Mouse (Mus musculus) embryonic stem cell, embryonic (primary cell): ENCODE measurements around the gene Zc3h4.

Experiments
- CTCF ChIA-PET, 4 experiments: fragments of 300-600 bp in 2 of 4; fragments of 350-600 bp in 2 of 4; sonication (Branson Sonifier 250); formaldehyde crosslinking; loops; one replicate each; lab custom pipeline; 2022; ENCODE audit warnings: inconsistent platforms in 2 of 4; lab: Charles Lee
- POLR2A ChIA-PET, 4 experiments: fragments of 300-600 bp in 2 of 4; fragments of 350-600 bp in 2 of 4; sonication (Branson Sonifier 250); formaldehyde crosslinking; loops; one replicate each; lab custom pipeline; 2022; ENCODE audit warnings: antibody characterized with exemption in 4 of 4, inconsistent platforms in 1 of 4; lab: Charles Lee

The Zc3h4 gene

DNA sequence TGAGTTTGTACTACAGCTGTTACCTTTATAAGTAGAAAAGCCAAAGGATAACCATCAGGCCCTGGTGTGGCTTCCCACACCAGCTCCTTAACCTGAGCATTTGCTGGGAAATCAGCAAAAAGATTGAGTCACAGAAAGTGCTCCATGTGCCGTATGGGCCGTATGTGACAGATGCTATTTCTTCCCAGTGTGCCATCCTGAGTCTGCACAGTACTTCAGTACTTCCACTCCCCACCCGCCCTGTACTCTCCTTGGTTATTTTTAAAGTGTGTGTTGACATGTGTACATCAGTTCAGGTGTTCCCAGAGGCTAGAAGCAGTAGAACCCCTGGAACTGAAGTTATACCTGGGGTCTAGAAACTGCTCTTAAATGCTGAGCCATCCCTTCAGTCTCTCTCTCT lies 6.3 kb downstream of the Zc3h4 start:
- CTCF ChIA-PET = interaction anchor here (0.5 to 1.7 kb wide), 7 partner anchors 9 to 96 kb away, joined by 3 to 6 read pairs (median 3); no protein-coding TSS in a partner anchor
- POLR2A ChIA-PET = interaction anchor here in 3 of 4 experiments (0.6 to 14.8 kb wide), 21 partner anchors 6 to 378 kb away, joined by 3 to 303 read pairs (median 6); partner anchors contain the start of genes Sae1 (in 2 of the 3), Inafm1 (in 1 of the 3) and Tmem160 (in 1 of the 3)

DNA sequence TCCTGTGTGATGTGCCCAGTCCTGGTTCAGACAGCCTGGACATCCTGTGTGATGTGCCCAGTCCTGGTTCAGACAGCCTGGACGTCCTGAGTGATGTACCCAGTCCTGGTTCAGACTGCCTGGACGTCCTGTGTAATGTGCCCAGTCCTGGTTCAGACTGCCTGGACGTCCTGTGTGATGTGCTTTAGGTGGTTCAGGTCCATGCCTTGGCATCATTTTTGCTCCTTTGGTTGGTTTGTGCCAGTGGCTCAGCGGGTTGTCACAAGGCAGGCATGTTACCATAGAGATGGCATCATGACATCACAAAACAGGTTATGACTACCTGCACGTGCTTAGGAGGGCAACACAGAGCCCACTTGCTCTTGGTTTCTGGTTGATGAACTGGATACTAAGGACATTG lies 10.4 kb downstream of the Zc3h4 start:
- ChIA-PET POLR2A (interaction anchor here in 2 of 4 experiments (1.0 to 13.7 kb wide), 5 partner anchors 8 to 79 kb away, joined by 3 to 303 read pairs (median 7); partner anchors contain the start of gene Zc3h4 (in 2 of the 2)), CTCF (interaction anchor here in 1 of 4 experiments (0.5 kb wide), 1 partner anchor 148 kb away, joined by 4 read pairs; no protein-coding TSS in a partner anchor)

DNA sequence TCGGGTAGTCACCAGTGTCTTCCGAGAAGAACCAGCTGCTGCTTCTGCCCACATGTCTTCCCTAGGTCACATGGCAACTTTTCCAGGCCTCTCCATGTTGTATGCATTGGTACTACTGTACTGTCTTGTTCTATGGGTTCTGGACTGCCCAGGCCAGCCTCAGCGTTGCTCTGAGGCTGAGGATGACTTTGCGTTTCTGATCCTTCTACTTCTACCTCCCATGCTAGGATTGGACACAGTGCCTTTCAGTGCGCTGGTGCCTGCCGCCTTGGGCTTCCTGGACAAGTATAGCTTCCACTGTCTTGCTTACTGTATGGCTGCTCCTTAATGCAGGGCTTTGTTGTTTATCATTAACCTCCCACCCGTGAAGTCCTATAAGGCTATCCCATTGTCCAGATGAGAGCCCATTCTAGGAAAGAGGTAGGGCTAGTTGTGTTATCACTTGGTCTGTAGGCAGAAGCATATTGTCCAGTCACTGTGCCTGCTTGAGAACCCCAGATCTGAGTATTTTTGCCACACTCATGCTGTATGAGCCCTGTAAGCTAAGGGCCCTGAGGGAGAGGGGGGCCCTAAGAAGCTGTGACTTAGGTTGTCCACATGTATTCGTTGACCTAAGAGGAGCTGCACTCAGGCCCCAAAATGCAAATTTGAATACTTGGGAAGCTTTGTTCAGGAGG lies 11.6 kb downstream of the Zc3h4 start:
- CTCF ChIA-PET = interaction anchor here in 2 of 4 experiments (0.7 to 2.3 kb wide), 4 partner anchors 13 to 118 kb away, joined by 4 to 6 read pairs (median 4); no protein-coding TSS in a partner anchor

DNA sequence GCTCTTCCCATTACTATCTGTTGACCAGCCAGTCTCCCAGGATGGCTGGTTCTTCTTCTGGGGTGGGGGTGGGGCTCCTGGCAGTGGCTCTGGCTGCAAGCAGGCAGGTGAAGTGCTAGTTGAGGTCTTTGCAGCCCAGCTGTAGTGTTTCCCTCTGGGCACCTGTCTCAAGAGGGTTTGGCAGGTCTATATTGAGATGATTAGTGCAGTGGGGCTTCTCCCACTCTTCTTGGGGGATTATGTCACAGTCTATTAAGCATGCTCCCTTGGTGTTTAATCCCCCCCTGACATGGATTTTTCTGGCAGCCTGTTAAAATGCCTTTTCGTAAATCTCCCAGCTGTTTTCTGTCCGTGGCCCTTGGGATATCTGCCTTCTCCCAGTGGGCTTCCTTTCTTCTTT lies 12.2 kb downstream of the Zc3h4 start:
- POLR2A ChIA-PET = interaction anchor here in 2 of 4 experiments (0.6 to 13.7 kb wide), 21 partner anchors 9 to 154 kb away, joined by 3 to 303 read pairs (median 5); partner anchors contain the start of gene Zc3h4 (in 2 of the 2)
- CTCF ChIA-PET = interaction anchor here in 3 of 4 experiments (0.6 to 2.3 kb wide), 5 partner anchors 13 to 149 kb away, joined by 3 to 6 read pairs (median 4); no protein-coding TSS in a partner anchor

More for the DNA sequence above, 11.6 kb downstream of the Zc3h4 start:
- POLR2A ChIA-PET = interaction anchor here in 2 of 4 experiments (0.6 to 13.7 kb wide), 25 partner anchors 9 to 196 kb away, joined by 3 to 303 read pairs (median 4); partner anchors contain the start of gene Zc3h4 (in 2 of the 2)

DNA sequence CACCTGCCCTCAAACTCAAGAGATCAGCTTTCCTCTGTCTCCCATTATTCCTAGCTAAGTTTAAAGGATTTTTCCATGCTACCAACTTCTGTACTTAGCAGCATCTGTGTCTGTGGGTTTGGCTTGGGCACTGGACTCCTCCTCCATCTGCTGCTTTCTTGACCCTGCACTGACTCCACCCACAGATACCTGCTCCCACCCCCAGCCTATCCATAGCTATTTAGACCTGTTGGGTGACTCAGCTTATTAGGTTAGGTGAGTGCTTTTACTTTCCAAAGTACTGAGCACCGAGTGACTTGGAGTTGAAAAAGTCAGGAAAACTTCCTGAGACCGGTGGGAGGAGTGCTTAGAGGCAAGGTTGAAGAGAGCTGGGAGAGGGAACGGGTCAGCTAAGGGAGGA lies 14.7 kb downstream of the Zc3h4 start:
- POLR2A ChIA-PET = interaction anchor here (0.7 to 13.7 kb wide), 30 partner anchors 8 to 366 kb away, joined by 3 to 303 read pairs (median 4); partner anchors contain the start of genes Zc3h4 (in 2 of the 4), Inafm1 (in 1 of the 4) and Tmem160 (in 1 of the 4)
- CTCF ChIA-PET = interaction anchor here (0.5 to 2.5 kb wide), 11 partner anchors 9 to 297 kb away, joined by 3 to 13 read pairs (median 5); no protein-coding TSS in a partner anchor

DNA sequence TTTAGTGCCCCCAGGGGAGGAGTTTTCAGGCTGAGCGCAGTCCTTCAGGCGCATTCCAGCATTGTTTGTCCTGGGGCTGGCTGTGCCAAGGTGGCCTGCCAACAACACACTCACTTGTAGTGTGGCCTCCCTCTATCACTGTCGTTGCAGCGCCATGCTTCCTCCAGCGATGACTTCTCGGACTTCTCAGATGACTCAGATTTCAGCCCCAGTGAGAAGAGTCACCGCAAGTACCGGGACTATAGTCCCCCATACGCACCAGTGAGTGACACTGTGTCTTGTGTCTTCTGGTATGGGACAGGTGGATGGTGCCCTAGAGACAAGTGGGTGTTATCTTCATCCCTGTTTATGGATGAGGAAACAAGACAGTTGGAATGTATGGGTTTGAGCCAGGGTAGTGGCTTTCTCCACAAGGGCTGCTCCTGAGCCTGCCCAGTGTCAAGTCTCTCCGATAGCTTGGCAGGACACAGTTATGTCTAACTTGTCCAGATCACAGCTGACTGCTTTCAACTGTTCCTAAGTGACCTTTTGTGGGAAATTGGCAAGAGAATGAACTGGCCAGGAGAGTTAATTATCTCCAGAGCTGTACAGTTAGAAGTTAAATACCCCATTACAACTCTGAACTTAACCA lies 16.5 kb downstream of the Zc3h4 start:
- ChIA-PET CTCF (interaction anchor here in 2 of 4 experiments (0.6 to 1.6 kb wide), 2 partner anchors 9 to 122 kb away, joined by 4 to 7 read pairs; no protein-coding TSS in a partner anchor), POLR2A (interaction anchor here in 3 of 4 experiments (0.5 to 13.7 kb wide), 7 partner anchors 9 to 502 kb away, joined by 3 to 303 read pairs (median 15); partner anchors contain the start of genes Zc3h4 (in 2 of the 3) and Inafm1 (in 1 of the 3))

DNA sequence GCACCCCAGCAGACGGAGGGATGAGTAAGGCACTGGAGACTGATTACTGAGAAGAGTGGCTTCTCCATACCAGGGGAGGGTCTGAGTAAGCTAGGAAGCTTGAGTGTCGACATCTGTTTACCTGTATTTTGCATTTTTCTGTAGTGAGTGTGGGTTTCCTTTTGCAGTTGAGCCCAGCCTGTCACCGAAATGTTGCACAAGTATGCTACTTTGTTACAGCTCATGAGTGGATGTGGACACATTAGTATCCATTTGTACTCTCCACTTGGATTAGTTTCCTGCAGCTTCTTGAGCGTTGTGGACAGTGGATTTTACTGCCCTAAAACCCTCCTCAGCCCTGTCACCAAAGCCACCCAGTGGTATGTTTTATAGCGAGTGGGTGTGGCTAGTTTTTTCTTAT lies 18.0 kb downstream of the Zc3h4 start:
- ChIA-PET POLR2A (interaction anchor here in 2 of 4 experiments (0.5 to 13.7 kb wide), 6 partner anchors 14 to 133 kb away, joined by 3 to 303 read pairs (median 3); partner anchors contain the start of genes Zc3h4 (in 2 of the 2) and Ccdc9 (in 1 of the 2)), CTCF (no interaction called here)

DNA sequence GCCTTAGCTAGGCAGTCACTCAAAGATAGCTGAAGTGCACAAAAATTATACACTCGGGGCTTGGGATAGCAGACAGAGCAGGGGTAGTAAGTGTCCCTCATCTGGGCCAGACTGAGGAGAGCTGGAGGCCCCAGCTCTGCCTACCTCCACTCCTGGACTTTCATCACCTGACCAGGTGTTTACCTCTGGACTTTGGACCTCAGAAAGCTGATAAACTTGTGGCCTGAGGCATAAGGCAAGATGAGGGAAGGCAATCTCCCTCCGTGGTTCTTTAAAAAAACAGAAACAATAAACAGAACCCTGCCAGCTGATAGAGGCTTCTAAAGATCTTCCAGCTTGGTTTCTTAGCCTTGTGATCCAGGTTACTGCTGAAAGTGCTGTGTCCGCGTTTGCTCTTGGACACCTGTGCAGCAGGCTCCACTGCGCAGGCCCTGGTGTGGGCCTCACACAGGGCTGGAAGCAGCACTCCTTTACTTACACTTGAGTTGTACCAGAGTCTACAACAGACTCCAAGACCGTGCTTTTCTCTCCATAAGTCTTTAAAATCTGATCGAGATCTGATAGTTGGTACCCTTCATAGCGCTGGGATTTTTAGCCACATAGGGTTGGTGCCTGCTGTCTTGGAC lies 19.9 kb downstream of the Zc3h4 start:
- ChIA-PET POLR2A (interaction anchor here in 2 of 4 experiments (1.0 to 13.7 kb wide), 10 partner anchors 8 to 33 kb away, joined by 3 to 303 read pairs (median 4); partner anchors contain the start of genes Zc3h4 (in 2 of the 2) and Sae1 (in 1 of the 2)), CTCF (no interaction called here)

DNA sequence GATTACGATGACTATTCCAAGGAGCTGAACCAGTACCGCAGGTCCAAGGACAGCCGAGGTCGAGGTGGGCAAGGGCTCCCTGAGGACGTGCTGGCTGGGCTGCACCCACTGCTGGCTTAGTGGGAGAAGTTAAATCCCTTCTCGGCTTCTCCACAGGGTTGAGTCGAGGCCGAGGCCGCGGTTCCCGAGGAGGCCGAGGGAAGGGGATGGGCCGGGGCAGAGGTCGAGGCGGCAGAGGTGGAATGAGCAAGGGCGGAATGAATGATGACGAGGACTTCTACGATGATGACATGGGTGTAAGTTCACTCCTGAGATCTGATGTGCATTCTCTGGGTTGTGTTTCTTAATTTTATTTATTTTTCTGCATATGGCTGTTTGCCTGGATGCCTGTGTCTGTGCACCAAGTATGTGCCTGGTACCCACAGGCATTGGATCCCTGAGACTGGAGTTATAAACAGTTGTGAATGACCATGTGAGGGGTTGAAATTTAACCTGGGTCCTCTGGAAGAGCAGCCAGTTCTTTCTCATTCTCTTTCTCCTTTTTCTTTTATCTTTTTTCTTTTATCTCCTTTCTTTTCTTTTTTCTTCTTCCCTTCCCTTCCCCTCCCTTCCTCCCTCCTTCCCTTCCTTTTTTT lies 21.6 kb downstream of the Zc3h4 start:
- ChIA-PET POLR2A (interaction anchor here in 2 of 4 experiments (1.2 to 13.7 kb wide), 4 partner anchors 10 to 25 kb away, joined by 3 to 303 read pairs (median 6); partner anchors contain the start of gene Zc3h4 (in 1 of the 2)), CTCF (interaction anchor here in 1 of 4 experiments (1.9 kb wide), 1 partner anchor 17 kb away, joined by 5 read pairs; no protein-coding TSS in a partner anchor)

DNA sequence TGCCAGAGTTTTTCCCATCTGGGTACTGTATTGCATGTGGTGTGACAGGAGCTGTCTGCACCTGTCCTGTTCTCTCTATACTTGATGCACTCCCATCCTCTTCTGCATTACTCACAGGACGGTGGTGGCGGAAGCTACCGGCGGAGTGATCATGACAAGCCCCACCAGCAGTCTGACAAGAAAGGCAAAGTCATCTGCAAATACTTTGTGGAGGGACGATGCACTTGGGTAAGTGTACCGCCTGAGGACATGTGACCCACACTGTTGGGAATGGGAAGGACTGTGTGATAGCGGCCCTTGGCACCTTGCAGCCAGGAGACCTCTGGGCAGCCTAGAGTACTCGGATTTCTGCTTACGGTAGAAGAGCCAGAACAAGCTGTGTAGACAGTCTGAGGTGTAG lies 23.0 kb downstream of the Zc3h4 start:
- ChIA-PET CTCF (interaction anchor here in 2 of 4 experiments (1.2 to 1.9 kb wide), 2 partner anchors 11 to 18 kb away, joined by 3 to 5 read pairs; no protein-coding TSS in a partner anchor), POLR2A (interaction anchor here in 2 of 4 experiments (0.6 to 4.4 kb wide), 12 partner anchors 8 to 138 kb away, joined by 3 to 15 read pairs (median 3); no protein-coding TSS in a partner anchor)

DNA sequence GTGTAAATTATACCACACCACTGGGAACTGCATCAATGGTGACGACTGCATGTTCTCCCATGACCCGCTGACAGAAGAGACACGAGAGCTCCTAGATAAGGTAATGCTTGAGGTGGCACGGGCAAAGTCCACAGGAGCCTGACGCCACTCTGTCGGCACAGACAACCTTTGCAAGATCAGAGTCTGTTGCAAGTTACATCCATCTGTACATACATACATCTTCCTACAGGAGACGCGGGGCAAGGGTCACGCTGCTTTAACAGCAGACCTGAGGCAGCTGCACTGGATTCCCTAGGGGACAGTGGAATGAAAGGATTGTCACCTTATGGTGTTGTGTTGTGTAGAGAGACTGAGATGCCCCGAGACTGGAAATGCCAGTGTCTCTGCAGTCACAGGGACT lies 25.0 kb downstream of the Zc3h4 start:
- ChIA-PET POLR2A (interaction anchor here in 3 of 4 experiments (0.6 to 4.4 kb wide), 22 partner anchors 10 to 131 kb away, joined by 3 to 22 read pairs (median 6); partner anchors contain the start of genes Sae1 (in 1 of the 3) and Tmem160 (in 1 of the 3)), CTCF (interaction anchor here (0.5 to 3.1 kb wide), 27 partner anchors 8 to 231 kb away, joined by 3 to 19 read pairs (median 4); partner anchors contain the start of gene Ccdc9 (in 1 of the 4))

DNA sequence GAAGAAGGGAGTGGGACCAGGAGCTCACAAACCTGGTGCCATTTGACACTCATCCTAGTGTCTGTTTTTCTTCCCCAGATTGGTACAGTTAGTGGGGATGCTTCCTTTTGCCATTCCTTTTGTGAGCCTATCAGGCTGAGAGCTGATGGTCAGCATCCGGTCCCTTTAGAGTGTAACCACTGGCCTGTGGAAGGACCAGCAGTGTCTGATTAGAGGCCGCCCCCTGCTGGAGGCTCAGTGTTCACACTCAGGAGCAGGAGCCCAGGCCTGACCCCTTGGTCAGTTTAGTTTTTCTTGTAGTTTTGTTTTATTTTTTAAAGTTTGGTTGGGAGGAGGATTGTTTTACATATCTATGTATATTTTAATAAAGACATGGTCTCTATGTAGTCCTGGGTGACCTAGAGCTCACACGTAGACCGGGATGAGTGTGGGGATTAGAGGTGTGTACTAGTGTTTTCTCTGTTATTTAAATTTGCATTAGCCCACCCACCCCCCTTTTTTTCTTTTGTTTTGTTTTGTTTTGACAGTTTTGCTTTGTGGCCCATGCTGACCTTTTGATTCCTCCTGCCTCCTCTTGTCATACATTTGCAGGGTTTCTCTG lies 25.5 kb downstream of the Zc3h4 start:
- POLR2A ChIA-PET = interaction anchor here in 3 of 4 experiments (0.6 to 4.4 kb wide), 26 partner anchors 9 to 132 kb away, joined by 3 to 22 read pairs (median 4); partner anchors contain the start of genes Sae1 (in 2 of the 3) and Tmem160 (in 1 of the 3)

DNA sequence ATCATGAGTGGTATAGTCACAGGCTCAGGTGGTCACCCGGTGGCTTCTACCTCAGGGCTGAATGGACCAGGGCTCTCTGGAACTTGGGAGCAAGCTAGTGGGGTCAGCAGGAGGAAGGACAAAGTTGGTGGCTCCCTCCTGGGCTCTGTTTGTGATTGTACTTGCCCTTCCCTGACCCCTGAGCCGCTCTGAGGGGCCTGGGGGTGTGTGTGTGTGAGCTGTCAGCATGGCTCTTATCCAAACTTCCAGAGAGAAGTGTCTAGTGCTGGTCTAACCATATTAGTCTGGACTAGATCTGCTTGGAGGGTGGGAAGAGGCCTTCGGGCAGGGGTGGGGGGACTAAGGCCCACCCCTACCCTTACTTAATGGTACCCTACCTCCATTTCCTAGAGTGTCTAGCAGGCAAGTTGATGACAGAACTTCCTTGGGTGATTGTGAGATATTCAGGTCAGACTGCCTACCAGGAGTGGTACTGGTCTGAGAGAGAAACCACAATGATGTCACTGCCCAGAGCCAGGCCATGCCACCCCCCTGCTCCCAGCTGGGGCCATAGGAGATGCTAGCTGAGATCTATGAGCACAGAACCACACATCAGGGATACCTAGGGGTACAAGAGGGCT lies 32.8 kb downstream of the Zc3h4 start:
- ChIA-PET CTCF (interaction anchor here in 3 of 4 experiments (0.5 to 1.5 kb wide), 4 partner anchors 29 to 171 kb away, joined by 3 to 10 read pairs (median 4); no protein-coding TSS in a partner anchor), POLR2A (interaction anchor here in 2 of 4 experiments (1.0 to 4.4 kb wide), 5 partner anchors 18 to 32 kb away, joined by 3 to 13 read pairs (median 3); no protein-coding TSS in a partner anchor)

More for the DNA sequence above, 25.5 kb downstream of the Zc3h4 start:
- CTCF ChIA-PET = interaction anchor here (0.5 to 3.1 kb wide), 30 partner anchors 9 to 514 kb away, joined by 3 to 19 read pairs (median 4); partner anchors contain the start of gene Ccdc9 (in 1 of the 4)

DNA sequence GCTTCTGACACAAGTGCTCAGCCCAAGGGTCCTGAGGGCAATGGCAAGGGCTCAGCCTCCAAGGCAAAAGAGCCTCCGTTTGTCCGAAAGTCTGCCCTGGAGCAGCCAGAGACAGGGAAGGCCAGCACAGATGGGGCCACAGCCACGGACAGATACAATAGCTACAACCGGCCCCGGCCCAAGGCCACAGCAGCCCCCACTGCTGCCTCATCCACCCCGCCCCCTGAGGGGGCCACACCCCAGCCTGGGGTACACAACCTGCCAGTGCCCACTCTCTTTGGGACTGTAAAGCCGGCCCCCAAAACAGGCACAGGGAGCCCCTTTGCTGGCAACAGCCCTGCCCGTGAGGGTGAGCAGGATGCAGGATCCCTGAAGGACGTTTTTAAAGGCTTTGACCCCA lies 34.4 kb downstream of the Zc3h4 start:
- POLR2A ChIA-PET = interaction anchor here in 2 of 4 experiments (0.8 to 1.6 kb wide), 6 partner anchors 8 to 162 kb away, joined by 3 to 5 read pairs (median 4); partner anchors contain the start of gene Inafm1 (in 1 of the 2)

DNA sequence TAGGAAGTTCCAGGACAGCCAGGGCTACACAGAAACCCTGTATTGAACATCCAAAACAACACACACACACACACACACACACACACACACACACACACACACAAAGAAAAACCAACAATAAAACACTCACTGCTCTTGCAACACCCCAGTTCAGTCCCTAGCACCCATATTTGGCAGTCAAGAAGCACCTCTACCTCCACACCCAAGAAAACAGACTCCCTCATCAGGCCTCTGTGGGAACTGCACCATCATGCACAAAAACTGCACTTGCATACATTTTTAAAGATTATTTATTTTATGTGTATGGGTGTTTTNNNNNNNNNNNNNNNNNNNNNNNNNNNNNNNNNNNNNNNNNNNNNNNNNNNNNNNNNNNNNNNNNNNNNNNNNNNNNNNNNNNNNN lies 40.5 kb downstream of the Zc3h4 start:
- ChIA-PET CTCF (no interaction called here), POLR2A (no interaction called here)

More for the DNA sequence above, 34.4 kb downstream of the Zc3h4 start:
- CTCF ChIA-PET = interaction anchor here in 3 of 4 experiments (0.6 to 1.5 kb wide), 6 partner anchors 9 to 260 kb away, joined by 3 to 6 read pairs (median 4); partner anchors contain the start of gene Meis3 (in 1 of the 3)
